Mouse (Mus musculus) forebrain, postnatal 0 days (tissue): ENCODE data around the gene Dock3. TPM values are rescaled to one million over a fixed set of nuclear protein-coding genes. Genes with fewer than 3 reads are reported as not detected.

Experiments
- ATAC-seq: fragments of 200-750 bp; cut with Nextera tagmentation; 2 replicates; pipeline ENCODE4 v1.8.0; 2017; ENCODE audit warnings: mild to moderate bottlenecking, moderate library complexity
- DNase-seq: peaks from one replicate; pipeline ENCODE4 v3.0.0-alpha.2; 2015
- H3K27ac ChIP-seq: fragments of 300-500 bp; sonication (generic); 2 replicates; pipeline ENCODE4 v1.5.1; 2014; ENCODE audit warnings: low read depth, mild to moderate bottlenecking, antibody characterized with exemption, low read length, moderate library complexity, mixed read lengths
- H3K27me3 ChIP-seq: fragments of 300-500 bp; sonication (generic); 2 replicates; pipeline ENCODE4 v1.6.1; 2014; ENCODE audit warnings: mild to moderate bottlenecking, low read length, mixed read lengths; ENCODE audit not compliant: insufficient read depth
- H3K36me3 ChIP-seq: fragments of 300-500 bp; sonication (generic); 2 replicates; pipeline ENCODE4 v1.6.1; 2014; ENCODE audit warnings: mild to moderate bottlenecking, moderate library complexity; ENCODE audit not compliant: insufficient read depth
- H3K4me1 ChIP-seq: fragments of 300-500 bp; sonication (generic); 2 replicates; pipeline ENCODE4 v1.6.1; 2014; ENCODE audit warnings: antibody characterized with exemption; ENCODE audit not compliant: insufficient read depth
- H3K4me2 ChIP-seq: fragments of 300-500 bp; sonication (generic); 2 replicates; pipeline ENCODE4 v1.6.1; 2014; ENCODE audit warnings: low read depth, mild to moderate bottlenecking, moderate library complexity
- H3K4me3 ChIP-seq: fragments of 300-500 bp; sonication (generic); 2 replicates; pipeline ENCODE4 v1.5.1; 2014; ENCODE audit warnings: low read depth, low read length, mixed read lengths
- H3K9ac ChIP-seq: fragments of 300-500 bp; sonication (generic); 2 replicates; pipeline ENCODE4 v1.6.1; 2014; ENCODE audit warnings: mild to moderate bottlenecking
- H3K9me3 ChIP-seq: fragments of 300-500 bp; sonication (generic); 2 replicates; pipeline ENCODE4 v1.6.1; 2016; ENCODE audit warnings: low read length
- CTCF ChIP-seq: sonication (generic); IDR thresholded peaks from 2 replicates; pipeline ENCODE4 v1.5.1; 2016; ENCODE audit warnings: antibody characterized with exemption, control low read depth, low read depth
- WGBS: fragments of 180-500 bp; shearing (Covaris S2); extraction: QIAGEN DNeasy Blood & Tissue Kit; methylation state at CpG from one replicate; pipeline ENCODE4 v1.1.7; 2014; 5-methylcytosine and 5-hydroxymethylcytosine counted together
- microRNA-seq, 2 experiments: library from miRNA; unstranded; fragments of <30 nt; microRNA quantifications; one replicate each; pipeline ENCODE4; 2016
- polyA plus RNA-seq: library from polyadenylated mRNA; unstranded; fragments of >200 nt; fragmentation: Nextera tagmentation; extraction: Ambion mirVana; gene quantifications from 2 replicates; pipeline ENCODE4 v1.2.1, GENCODE M21; 2015
- total RNA-seq: library from RNA; depleted of rRNA; stranded (reverse); fragments of >200 nt; gene quantifications from 2 replicates; pipeline ENCODE4 v1.2.3, GENCODE M21; 2014; rRNA removed

Dock3 gene
- total and polyA plus RNA-seq, 2 experiments from 2014 or later: 21.3 to 53.7 TPM

DNA sequence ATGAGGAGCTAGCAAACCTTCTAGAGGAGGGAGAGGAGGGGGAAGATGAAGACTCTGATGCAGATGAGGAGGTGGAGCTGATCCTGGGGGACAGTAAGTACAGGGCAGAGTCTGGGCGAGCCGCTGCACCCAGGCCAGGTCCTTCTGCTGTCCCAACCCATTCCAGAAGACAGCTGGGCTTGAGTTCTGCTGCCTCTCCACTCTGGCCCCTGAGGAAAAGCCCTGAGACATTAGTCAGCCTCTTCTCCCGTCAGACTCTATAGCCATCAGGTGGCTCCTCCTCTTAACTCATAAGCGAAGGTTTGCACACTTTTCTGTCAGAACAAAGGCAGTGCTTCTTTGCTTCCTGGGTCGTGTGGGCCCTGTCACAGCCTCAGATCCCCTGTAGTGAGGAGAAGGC lies 357.5 kb downstream of the Dock3 start:
- no peak overlapping the region for H3K4me3 ChIP-seq
- no peak overlapping the region for H3K27ac ChIP-seq
- DNase-seq: no peak
- no peak for ATAC-seq
- H3K4me1 ChIP-seq: no peaks in the 10 kb centered on the region
- no peaks in the 10 kb centered on the region for H3K9me3 ChIP-seq
- H3K4me2 ChIP-seq: no peak overlapping the region
- WGBS: 83% methylated on average over 5 of the region's 5 CpGs
- H3K27me3 ChIP-seq: no peaks in the 10 kb centered on the region
- TF ChIP-seq CTCF: no peak
- no peak overlapping the region for H3K9ac ChIP-seq
- H3K36me3 ChIP-seq: peaks cover 51% of the 10 kb centered on the region

DNA sequence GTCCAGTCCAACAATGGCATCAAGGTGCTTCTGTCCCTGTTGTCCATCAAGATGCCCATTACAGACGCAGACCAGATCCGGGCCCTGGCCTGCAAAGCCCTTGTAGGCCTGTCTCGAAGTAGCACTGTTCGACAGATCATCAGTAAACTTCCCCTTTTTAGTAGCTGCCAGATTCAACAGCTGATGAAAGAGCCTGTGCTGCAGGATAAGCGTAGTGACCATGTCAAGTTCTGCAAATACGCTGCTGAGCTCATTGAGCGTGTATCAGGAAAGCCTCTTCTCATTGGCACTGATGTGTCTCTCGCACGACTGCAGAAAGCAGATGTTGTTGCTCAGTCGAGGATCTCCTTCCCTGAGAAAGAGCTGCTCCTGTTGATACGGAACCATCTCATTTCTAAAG lies 373.7 kb downstream of the Dock3 start:
- Histone ChIP-seq H3K27me3 (no peaks in the 10 kb centered on the region), H3K4me3 (no peak overlapping the region), H3K4me1 (no peaks in the 10 kb centered on the region), H3K9ac (no peak overlapping the region), H3K36me3 (peaks cover 75% of the 10 kb centered on the region), H3K9me3 (no peaks in the 10 kb centered on the region), H3K27ac (no peak overlapping the region), H3K4me2 (no peak overlapping the region)
- TF ChIP-seq CTCF: no peak
- no peak for DNase-seq
- 93% methylated on average over 11 of the region's 11 CpGs for WGBS
- ATAC-seq: no peak

DNA sequence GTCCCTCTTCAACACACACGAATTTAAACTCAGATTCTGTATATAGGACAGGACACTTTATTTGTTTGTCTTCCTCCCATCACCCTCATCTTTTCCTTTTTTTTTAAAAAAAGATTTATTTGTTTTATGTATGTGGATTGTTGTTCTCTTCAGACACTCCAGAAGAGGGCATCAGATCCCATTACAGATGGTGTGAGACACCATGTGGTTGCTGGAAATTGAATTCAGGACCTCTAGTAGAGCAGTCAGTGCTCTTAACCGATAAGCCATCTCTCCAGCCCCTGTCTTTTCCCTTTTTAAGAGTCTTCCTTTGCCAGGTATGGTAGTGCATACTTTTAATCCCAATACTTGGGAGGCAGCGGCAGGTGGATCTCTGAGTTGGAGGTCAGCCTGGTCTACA lies 375.0 kb downstream of the Dock3 start:
- Histone ChIP-seq H3K4me3 (no peak overlapping the region), H3K27ac (no peak overlapping the region), H3K27me3 (no peaks in the 10 kb centered on the region), H3K4me1 (no peaks in the 10 kb centered on the region), H3K4me2 (no peak overlapping the region), H3K9me3 (no peaks in the 10 kb centered on the region), H3K36me3 (peaks cover 74% of the 10 kb centered on the region), H3K9ac (no peak overlapping the region)
- no peak for TF ChIP-seq CTCF
- ATAC-seq (no peak), DNase-seq (no peak)
- WGBS: 87% methylated on average over 3 of the region's 3 CpGs

Small RNA genes within 50 kb of the gene (microRNA-seq; reads per million reads assigned to microRNA genes)
- 0 reads per million in 2 experiments for gene Gm22238

Other genes with a start within 250 kb of the Dock3 start
- 1.5 and 1.6 TPM in 2 replicates for gene Mapkapk3, start 58.0 kb upstream of the Dock3 start, total RNA-seq
- 1.2 and 1.5 TPM in 2 replicates for gene Mapkapk3, start 58.0 kb upstream of the Dock3 start, polyA plus RNA-seq
- 2.7 and 4.0 TPM in 2 replicates for gene Cish, start 64.1 kb upstream of the Dock3 start, total RNA-seq
- 11.2 and 12.2 TPM in 2 replicates for gene Cish, start 64.1 kb upstream of the Dock3 start, polyA plus RNA-seq
- 14.1 and 14.2 TPM in 2 replicates for gene Hemk1, start 106.4 kb upstream of the Dock3 start, total RNA-seq
- 12.9 and 13.4 TPM in 2 replicates for gene Hemk1, start 106.4 kb upstream of the Dock3 start, polyA plus RNA-seq
- gene 6430571L13Rik, start 108.7 kb upstream of the Dock3 start, total RNA-seq: 5.2 and 7.2 TPM in 2 replicates
- gene 6430571L13Rik, start 108.7 kb upstream of the Dock3 start, polyA plus RNA-seq: 3.7 and 6.0 TPM in 2 replicates
- 29.7 and 49.5 TPM in 2 replicates for gene Cacna2d2, start 167.7 kb upstream of the Dock3 start, total RNA-seq
- 3.0 and 5.0 TPM in 2 replicates for gene Cacna2d2, start 167.7 kb upstream of the Dock3 start, polyA plus RNA-seq